Mouse (Mus musculus): ENCODE measurements around the gene Ablim2.

Ablim2 gene

DNA sequence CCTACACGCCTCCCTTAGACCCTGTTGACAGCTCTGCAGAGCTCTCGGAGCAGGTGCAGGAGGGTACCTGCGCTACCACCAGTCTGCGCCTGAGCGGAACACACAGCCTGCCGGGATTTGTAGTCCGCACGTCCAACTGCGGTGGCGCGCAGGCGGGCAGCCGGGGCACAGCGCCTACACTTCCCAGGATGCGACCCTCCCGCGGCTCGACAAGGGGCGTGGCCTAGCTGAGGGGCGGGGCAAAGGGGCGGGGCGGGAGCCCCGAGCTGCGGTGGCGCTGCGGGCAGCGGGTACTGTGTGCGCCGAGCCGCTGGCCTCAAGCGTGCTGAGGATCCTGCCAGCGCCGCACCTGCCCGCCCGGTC is at the start of gene Ablim2:
Ablim2 (plus strand) TSS at position 242 of the 363 bp plus-strand sequence.
- no peak for DNase-seq (ENCODE audit: low read depth, low spot score)

DNA sequence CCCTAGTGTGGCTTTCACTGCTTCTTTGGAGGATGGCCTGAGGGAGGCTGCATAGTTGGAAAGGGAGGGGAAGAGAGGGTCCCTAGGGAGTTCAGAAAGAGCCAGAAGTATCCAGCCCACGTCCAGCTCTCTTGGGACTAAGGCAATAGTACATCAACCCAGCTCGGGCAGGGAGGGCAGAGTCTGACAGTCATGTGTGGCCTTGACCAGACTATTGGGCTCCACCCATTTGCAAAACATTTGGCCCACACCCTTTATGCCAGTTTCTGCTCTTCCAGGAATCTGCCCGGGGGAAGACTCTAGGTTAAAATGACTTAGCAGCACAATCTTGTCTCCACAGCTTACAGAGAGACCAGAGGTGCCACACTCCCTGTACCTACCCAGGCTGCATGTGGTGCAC is 47.2 kb upstream of the Ablim2 start:
- no peak for DNase-seq (ENCODE audit: low read depth, low spot score)

DNA sequence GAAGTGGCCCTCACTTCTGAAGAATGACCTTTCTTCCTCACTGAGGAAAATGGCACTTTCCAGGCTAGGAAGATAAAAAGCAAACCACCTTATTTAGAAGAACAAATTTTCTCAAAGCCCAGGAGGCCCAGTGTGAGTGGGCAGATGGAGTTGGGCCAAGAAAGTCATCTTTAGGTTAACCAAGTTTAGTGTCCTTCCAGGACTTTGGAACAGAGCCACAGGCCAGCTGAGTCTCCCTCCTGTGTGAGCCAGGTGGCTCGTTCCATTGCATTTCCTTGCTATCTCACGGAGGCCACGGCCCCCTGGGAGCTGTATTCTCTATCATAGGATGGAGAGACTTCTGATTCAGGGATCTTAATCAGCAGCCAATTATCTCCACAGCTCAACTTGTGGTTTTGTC is 46.7 kb upstream of the Ablim2 start:
- DNase-seq (ENCODE audit: low read depth, low spot score), result no peak

DNA sequence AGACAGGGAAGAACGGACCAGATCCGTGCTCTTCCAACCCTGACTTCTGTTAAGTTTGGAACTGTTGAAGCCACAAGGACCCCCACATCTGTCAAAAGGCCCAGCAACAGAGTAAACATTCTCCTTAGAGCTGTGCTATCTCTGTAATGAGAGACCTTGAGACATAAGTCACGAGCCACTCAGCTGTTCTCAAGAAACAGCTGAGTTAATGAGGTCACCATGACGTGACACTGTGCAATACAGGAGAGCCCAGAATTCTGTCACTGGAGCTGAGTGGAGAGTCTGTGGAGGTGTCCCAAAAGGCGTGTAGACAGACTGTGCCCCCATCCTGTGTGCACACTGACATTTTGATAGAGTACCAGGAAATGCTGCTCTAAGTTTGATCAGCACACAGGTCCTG is 45.2 kb upstream of the Ablim2 start:
- no peak for DNase-seq (ENCODE audit: low read depth, low spot score)

DNA sequence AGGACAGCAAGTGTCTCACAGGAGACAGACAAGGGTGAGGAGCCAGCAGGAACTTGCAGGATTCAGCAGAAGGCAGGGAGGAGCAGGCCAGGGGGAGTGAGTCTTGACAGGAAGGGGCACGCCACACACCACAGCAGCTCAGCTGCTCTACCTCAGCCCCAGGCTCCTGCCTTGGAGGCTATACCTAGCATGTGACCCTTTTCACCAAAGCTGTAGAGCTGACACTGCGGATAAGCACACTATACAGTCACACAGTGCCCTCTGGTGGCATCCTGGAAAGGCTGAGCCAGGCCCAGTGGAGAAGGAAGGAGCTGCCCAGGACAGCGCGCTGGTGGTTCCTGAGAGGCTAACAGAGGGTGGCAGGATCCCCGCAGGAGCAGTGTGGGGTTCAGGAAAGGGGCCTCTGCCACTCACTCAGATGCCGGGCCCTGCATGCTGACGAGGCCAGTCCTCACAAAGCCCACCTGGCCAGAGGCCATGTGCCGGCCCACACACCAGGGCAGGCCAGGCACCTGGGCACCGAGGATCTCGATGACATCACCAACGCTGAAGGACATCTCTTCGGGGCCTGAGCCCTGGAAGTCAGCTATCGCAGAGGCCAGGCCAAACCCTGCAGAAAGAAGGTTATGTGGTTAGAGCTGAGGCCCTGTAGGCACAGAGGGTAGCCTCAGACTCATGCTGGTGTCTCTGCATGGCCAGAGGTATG is 43.9 kb upstream of the Ablim2 start:
- DNase-seq (ENCODE audit: low read depth, low spot score), result no peak

DNA sequence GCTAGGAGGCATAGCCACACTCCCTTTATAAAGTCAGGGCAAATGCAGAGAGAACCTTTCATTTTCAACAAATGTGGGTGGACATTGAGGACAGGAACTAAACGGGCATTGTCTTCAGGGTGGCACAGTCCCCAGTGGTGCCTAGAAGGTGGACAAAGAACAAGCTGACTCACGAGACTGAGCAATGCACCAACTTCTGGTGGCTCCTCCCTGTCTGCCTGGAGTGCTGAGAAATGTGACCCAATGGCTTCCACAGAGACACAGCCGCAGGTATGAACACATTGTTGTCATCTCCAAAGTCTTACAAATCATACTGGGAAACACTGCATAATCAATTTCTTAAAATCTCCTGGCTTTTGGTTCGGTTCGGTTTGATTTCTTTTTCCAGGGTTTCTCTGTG is 40.2 kb upstream of the Ablim2 start:
- DNase-seq (ENCODE audit: low read depth, low spot score), result no peak

DNA sequence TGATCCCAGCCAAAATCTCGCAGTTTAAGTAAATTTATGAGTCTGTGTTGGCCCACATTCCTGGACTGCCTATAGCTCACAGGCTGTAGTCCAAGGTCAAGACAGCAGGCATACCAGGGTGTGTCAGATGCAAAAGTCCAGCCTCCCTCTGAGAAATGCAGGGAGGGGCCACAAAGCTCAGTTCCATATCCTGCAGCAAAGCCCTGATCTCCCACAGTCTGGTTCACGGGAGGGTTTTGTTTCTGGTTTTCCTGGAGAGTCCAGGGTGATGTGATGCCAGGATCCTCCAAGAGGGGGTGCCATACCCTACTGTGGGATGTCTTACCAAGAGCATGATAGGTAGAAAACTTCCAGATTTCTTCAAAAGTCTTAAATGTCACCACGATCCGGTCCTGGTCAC is 39.7 kb upstream of the Ablim2 start:
- DNase-seq (ENCODE audit: low read depth, low spot score), result no peak

DNA sequence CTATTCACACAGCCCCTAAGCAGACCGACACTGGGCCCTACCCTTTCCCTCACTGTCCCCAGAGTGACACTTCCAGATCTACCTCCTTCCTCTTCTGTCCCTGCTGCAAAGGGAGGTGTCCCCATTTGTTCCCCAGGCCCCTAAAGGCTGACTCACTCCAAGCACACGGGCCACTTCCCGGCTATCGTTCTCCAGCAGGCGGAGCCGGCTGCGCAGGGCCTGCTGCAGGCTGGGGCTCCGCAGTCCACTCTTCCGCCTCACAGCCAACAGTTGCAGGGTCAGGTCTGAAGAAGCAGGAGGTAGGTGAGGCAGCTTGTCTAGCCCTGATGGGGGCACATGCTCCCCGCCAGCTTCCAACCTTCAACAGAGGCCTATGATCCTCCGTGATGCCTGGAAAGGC is 38.9 kb upstream of the Ablim2 start:
- no peak for DNase-seq (ENCODE audit: low read depth, low spot score)

DNA sequence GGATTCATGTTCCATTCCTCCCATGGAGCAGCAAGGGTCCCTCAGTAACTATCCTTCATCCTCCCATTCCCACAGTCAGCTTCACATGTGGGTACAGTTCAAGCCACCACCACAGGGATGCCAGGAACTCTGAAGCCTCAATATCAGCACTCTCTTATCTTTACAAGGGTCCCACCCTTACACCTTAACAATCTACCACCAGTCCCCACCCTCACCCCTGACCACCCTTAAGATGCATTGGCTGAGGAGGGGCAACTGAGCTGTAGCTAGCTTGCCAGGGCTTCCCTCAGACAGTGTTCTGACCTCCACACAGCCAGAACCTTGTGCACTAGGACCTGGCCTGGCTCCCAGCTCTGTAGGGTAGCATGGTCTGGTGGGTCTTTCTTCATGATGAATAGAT is 38.3 kb upstream of the Ablim2 start:
- no peak for DNase-seq (ENCODE audit: low read depth, low spot score)

DNA sequence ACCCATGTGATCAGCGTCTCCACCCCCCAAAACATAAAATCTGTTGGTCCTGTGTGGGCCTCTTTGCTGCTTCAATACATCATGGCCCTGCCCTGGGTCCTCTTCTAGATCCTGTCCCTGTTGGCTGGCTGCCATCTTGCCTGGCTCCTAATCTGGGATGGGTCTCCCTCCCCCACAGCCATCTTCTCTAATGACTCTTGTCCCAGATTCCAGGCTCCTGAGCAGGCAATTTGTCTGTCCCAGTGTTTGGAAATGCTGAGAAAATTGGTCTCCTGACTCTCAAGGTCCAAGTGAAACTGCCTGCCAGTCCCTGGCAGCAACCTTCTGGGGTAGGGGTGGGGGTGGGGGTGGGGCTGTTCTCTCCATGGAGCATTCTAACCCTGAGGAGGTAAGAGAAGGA is 37.8 kb upstream of the Ablim2 start:
- DNase-seq (ENCODE audit: low read depth, low spot score), result no peak

DNA sequence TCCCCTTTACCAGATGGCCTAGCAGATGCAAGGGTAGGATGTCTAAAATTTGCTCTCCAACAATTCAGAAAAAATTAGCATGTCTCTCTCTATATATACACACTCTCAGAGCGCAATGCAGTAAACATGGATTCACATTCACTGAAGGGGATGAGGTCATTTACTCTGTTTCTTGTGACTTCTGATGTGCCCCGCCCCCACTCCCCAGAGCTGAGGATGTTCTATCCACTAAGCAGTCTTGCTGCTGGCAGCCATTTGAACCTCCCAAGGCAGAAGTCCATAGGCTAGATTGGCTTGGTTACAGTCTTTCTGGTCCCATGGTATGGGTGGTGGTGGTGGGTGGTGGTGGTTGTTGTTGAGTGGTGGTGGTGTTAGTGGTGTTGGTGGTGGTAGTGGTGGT is 35.7 kb upstream of the Ablim2 start:
- DNase-seq (ENCODE audit: low read depth, low spot score), result no peak

DNA sequence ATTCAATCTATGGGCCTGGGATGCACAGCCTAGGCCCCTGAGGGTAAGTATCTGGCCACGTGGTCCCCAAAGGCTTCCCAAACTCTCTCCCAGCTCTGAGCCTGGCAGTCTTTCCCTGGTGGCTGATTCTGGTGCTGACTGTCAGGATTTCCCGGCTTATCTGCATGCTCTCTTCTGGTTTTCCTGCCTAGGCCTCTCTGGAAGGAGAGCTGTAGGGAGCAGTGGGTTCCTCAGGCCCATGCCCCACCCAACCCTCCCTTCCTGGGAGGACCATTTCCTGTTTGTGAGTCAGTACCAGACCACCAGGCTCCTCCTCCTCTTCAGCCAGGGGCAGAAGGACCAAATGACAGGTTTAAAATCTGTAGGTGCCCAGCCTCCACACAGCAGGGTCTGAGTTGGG is 35.0 kb upstream of the Ablim2 start:
- DNase-seq (ENCODE audit: low read depth, low spot score), result no peak

DNA sequence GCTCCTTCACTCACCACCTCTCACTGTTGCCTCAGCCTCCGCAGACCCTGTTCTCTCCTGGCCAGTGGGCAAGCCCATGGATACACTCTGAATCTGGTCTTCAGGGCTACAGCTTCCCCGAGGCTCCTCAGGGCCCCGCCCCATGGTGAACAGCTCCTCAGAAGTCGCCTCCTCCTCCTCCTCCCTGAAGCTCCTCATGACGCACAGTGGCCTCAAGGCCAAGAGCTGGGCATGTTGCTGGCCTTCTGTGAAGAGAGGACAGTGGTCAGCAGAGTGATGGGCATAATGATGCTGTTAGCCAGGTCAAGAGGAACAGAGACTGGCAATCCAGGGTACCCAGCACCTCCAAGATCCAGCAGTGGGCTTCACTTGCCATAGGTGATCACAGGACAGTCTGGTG is 33.8 kb upstream of the Ablim2 start:
- no peak for DNase-seq (ENCODE audit: low read depth, low spot score)

DNA sequence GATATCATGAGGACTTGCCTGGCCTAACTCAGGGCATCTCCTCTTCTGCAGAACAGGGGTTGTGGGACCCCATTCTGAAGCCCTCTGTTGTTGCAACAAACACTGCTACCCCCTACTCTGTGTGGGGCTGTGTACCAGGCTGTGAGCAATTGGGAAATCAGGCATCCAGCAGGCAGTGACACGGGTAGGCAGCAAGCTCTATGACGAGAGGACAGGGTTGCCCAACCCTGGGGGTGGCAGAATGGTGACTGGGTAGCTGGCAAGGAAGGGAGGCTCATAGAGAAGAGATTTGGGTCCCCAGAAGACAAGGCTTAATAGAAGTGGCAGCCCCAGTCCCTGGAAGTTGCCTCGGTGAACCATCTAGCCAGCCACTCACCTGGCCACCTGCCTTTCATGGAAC is 31.8 kb upstream of the Ablim2 start:
- no peak for DNase-seq (ENCODE audit: low read depth, low spot score)

DNA sequence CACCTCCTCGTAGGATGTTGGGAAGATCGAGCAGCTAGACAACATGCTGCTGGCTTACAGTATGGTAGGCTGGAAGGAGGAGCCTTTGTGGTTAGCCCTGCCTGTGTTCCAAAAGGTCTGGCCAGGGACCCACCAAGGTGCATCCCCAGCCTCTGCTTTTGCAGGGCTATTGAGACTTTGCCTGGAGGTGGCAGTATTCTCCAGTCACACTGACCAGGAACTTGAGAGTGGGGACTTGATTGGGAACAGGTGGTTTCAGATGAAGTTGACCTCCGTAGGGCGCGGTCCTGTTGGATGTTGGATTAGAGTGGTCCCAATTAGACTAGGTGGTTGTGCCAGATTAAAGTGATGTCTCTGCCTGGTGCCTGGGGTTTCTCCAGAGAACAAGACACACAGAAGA is 30.2 kb upstream of the Ablim2 start:
- no peak for DNase-seq (ENCODE audit: low read depth, low spot score)

DNA sequence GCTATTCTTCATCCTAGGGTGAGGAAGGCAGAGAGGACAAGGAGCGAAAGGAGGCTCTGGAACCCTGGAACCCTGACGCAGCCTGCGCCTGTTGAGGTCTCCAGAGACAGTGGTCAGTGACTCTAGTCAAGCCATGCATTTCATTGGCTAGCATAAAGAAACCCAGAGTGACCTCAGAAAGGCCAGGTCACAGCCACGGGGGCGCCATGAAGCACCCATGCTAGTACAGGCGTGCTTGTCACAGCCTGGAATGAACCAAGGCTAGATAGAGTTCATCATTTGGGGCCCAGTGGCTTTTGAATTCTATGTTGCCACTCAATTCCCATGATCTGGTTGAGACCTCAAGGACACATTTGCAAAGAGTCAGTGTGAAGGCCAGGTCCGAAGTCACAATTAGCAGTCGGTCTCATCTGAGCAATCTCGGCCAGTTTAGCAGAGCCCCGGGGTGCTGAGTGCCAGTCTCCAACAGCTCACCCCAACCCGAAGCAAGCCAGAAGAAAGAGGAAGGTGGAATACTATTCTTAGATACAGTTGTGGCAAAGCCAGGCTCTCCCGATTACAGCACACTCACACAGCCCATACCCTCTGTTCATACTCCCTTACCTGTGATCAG is 29.2 kb upstream of the Ablim2 start:
- no peak for DNase-seq (ENCODE audit: low read depth, low spot score)

DNA sequence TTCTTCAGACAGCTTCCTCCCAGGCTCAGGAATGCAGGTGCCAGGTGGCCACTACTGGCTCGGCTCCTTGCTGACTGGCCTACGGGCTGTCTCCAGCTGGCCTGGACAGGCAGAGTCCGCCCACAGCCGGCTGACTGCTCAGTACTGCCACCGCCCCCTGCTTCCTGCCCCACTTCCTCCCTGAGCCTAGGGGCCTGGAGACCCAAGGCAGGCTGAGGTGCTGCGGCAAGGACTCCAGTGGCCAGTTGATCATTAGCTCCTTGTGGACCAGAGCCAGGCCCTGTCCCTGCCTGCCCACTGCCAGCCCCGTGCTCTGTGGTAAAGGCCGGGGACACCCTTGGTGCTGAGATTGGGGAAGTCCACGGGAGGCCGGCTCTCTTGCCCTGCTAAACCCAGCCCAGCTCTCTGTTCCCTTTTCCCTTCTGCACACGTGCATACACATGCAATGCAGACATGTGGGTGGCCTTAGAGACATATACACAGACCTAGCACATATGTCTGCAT is 28.7 kb upstream of the Ablim2 start:
- no peak for DNase-seq (ENCODE audit: low read depth, low spot score)

DNA sequence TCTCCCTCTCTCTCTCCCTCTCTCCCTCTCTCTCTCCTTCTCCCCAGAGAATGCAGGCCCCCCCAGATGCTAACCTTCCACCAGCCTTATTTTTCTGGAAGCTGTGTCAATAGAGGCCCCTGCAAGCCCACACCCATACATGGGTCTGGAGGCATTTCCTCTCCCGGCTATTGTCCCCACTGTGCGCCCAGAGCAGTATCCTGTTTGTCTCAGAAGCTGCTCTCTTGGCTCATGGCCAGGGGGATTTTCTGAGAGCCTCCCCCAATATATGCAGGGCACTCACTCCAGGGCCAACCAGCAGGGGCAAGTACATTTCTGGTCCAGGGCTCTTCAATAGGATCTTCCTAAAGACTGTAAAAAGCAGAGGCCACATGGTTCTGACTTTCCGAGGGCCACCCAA is 27.8 kb upstream of the Ablim2 start:
- no peak for DNase-seq (ENCODE audit: low read depth, low spot score)

DNA sequence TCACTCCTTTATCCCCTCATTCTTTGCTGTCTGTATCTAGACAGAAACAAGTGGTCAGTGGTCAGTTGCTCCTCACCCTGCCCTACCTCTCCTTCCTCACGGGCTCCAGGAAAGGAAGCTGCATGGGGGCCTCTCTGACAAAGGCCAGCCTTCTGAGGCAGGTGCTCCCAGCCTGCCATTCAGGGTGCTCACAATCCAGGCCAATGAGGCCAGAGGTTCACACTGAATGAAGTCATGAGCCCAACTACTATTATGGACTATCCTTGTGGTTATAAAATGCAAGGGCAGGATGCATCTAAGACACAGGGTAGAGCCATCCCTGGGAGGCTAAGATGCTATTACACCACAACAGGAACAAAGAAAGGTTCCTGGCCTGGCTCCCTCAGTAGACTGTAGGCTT is 27.1 kb upstream of the Ablim2 start:
- DNase-seq (ENCODE audit: low read depth, low spot score), result no peak

DNA sequence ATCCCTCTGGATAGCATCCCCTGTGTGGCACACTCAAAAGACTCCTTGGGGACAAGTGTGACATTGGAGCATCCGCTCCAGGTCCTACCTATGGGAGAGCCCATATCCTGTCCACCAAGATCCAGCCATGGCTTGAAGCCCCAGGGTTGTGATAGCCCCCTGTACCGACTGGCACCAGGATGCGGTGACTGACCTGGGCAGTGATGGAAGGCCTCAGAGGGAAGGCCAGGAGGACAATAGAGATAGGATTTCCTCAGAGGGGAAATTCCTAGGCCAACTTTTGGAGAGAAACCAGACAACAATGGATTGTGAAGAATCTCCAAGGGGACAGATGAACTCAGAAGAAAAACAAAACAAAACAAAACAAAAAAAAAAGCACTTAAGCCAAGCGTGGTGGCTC is 26.7 kb upstream of the Ablim2 start:
- no peak for DNase-seq (ENCODE audit: low read depth, low spot score)

DNA sequence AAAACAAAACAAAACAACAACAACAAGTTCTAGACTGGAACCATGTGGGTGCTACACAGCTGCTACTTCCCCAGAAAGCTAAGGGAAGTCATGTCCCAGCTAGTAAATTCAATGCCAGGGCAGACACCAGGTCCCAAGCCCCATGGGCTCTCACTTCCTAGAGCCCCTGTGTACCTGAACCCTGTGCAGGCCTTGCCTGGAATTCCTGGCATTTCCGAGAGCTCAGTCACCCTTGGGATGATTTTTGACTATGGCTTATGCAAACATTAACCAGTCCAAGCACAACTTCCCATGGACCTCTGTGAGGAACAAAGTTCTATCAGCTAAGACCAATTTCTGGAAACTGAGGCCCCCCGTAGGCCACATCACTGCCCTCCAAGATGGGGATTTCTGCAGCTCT is 24.2 kb upstream of the Ablim2 start:
- DNase-seq (ENCODE audit: low read depth, low spot score), result no peak

DNA sequence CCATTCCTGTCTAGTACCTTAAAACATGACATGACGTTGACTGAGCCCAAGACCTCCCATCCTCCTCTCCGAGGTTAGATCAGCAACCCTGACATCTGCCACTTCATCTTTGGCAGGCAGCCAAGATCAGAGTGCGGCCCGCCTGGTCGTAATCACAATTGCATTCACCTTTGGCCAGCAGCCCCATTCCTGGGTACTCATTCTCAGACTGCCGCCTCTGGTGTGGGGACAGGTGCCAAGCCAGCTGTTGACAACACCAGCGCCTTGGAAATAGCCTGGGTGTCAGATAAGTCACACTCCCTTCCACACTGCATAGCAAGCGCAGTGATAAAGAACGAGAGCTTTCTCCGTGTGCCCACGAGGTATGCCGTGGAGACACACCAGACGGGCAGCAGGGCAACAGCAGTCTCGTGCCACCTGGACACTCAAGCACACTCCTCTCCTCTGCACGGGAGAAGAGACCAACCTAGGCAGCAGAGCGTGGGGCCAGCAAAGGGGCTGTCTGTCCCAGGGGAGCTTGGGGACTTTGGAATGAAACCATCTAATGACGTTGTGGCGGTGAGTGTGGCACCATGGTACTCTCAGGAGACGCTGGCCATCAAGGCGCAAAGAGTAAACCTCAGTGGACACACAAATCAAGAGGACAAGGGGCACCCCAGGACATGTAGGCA is 20.3 kb upstream of the Ablim2 start:
- DNase-seq (ENCODE audit: low read depth, low spot score), result no peak

DNA sequence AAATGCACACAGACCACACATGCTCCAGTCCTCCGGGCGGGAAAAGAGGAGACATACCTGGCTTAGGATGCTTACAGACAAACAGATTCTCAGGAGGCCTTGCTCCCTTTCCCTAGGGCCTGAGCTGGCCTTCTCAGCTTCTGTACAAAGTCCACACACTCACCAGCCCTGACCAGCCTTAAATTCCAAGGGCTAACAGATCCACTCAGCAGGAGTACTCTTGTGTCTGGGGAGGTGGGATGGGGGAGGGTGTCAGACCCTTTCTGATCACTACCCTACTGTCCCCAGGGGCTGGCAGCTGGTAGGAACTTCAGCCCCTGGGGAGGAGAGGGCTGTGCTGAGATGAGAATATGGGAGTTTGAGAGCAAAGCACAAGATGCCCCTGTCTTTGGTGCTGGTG is 18.7 kb upstream of the Ablim2 start:
- DNase-seq (ENCODE audit: low read depth, low spot score), result no peak

All from c-Kit-negative CD71-positive TER-119-positive erythroid progenitor cells, embryonic 14.5 days (primary cell).